Mouse (Mus musculus): ENCODE data around the gene Il1f9.
"Not testable (repeated sequence)": the region's sequence is repeated elsewhere in the genome, so short reads cannot be mapped to it uniquely, and the experiment has no call there.

Il1f9 gene

GRCm38 (mm10) chr2:24186176-24186575 is at the start of gene Il1f9:
TSS of gene Il1f9 (plus strand) at chr2:24186476.
- no peak for DNase-seq (ENCODE audit: low spot score in 2 of 2)

GRCm38 (mm10) chr2:24152861-24153260 is 33.4 kb upstream of the Il1f9 start, which contains the start of gene Il1f8:
TSS of gene Il1f8 (plus strand) at chr2:24153161.
- DNase-seq (ENCODE audit: low spot score in 2 of 2): no peak

- not testable (repeated sequence) for DNase-seq (ENCODE audit: low spot score in 2 of 2)
These were observed 4.5 kb upstream of the Il1f9 start for GRCm38 (mm10) chr2:24181683-24182331.

DNA sequence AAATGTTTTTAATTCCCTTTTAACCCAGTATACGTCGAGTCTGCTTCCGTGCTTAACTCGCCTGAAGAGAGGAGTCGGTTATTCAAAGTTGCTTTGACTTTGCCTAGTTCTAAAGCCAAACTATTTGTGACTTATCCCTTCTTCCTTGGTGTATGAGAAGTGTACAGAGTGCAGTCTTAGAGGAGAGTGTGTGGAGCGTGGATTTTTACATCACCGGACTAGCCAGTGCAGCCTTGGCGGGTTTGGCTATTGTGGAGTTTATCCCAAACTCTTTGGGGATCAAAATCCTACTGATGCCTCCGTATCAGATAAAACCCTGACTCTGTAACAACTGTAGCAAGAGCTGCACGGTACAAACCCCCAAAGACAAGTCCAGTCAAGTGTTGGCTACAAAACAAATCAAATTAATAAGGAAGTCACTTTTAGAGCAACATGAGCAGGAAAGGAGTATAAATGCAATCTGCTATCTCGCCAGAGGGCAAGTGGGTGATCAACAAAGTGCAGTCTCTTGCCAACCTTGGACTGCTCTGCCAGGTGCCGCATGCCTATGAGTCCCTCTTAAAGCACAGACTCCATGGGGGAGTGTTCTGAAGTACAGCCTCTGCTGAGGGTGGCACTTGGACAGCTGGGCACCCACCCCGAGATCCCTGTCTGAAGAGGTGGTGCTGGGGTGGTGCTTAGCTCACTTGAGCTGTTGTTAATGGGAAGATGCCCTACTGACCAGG is 3.7 kb upstream of the Il1f9 start:
- not testable (repeated sequence) for DNase-seq (ENCODE audit: low spot score in 2 of 2)

DNA sequence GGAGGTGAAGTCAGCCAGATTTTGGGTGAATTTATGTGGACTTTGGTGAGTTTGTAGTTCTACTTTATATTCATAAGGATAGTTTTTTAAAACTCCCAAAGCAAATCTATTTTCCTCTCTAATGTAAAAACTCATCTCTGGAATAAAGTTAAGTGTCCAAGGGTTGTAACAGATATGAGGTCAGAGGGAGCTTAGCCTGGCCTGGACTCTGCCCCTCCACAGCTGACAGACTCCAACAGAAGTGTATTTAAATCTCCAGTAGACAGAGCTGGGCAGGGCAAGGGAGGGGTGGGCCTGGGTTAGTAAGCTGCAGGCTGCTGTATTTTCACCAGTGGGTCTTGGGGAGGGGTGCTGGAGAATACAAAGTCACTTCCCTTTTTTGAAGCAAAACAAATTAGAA is 2.2 kb upstream of the Il1f9 start:
- not testable (repeated sequence) for DNase-seq (ENCODE audit: low spot score in 2 of 2)

- no peak for DNase-seq (ENCODE audit: low spot score in 2 of 2)
These were observed 1.3 kb downstream of the Il1f9 start for GRCm38 (mm10) chr2:24187585-24187984.

GRCm38 (mm10) chr2:24188189-24188588 is 1.9 kb downstream of the Il1f9 start:
- DNase-seq (ENCODE audit: low spot score in 2 of 2): no peak

DNA sequence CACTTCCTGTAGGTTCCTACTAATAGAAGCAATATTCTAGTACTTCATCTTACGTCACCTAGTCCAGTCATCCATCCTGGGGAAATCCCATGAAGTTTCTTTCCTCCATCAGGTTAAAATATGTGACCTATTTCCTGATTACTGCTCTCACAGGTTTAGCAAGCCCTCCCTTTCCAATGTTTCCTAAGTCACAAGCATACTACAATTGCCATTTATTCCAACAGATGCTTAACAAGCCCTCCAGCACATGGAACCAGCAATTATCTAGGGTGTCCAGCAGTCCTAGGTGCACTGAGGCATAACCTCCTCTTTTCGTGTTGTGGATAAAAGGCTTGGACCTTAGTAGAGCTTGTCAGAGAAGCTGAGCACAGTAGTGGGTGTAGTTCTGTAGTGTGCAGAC is 28.8 kb downstream of the Il1f9 start, which contains the start of gene Il1f6:
Gene Il1f6, plus strand, starts transcription at position 301 of the 400 bp plus-strand sequence.
- no peak for DNase-seq (ENCODE audit: low spot score in 2 of 2)

GRCm38 (mm10) chr2:24227191-24227590 is 40.9 kb downstream of the Il1f9 start:
- no peak for DNase-seq (ENCODE audit: low spot score in 2 of 2)
